Mouse (Mus musculus): ENCODE results near the gene Mrps36.

- no peak for TF ChIP-seq CTCF (IDR thresholded peaks at IDR 0.05; ENCODE audit: insufficient read depth, low read depth, low read length)
- no peak for TF ChIP-seq POLR2A (IDR thresholded peaks at IDR 0.05; ENCODE audit: insufficient read depth, low read depth, low read length)
Observed at GRCm38 (mm10) chr13:100753011-100753410, 8.6 kb upstream of the Mrps36 start.
